Mouse (Mus musculus) kidney, embryonic 14.5 days (tissue): ENCODE results near the gene Bsx. TPM values are rescaled to one million over a fixed set of nuclear protein-coding genes. Genes with fewer than 3 reads are reported as not detected.

Experiments
- ATAC-seq: fragments of 200-750 bp; cut with Nextera tagmentation; 2 replicates; pipeline ENCODE4 v1.8.0; 2017; ENCODE audit warnings: moderate number of reproducible peaks, mild to moderate bottlenecking, moderate TSS enrichment, moderate library complexity; ENCODE audit not compliant: low FRiP score, low TSS enrichment
- H3K27ac ChIP-seq: fragments of 300-500 bp; sonication (generic); 2 replicates; pipeline ENCODE4 v1.5.1; 2014; ENCODE audit warnings: low read depth, mild to moderate bottlenecking, low read length, moderate library complexity, mixed read lengths
- H3K27me3 ChIP-seq: fragments of 300-500 bp; sonication (generic); 2 replicates; pipeline ENCODE4 v1.6.1; 2014; ENCODE audit warnings: mild to moderate bottlenecking, low read length; ENCODE audit not compliant: control insufficient read depth, insufficient read depth
- H3K36me3 ChIP-seq: fragments of 300-500 bp; sonication (generic); 2 replicates; pipeline ENCODE4 v1.6.1; 2014; ENCODE audit warnings: low read length, mixed read lengths; ENCODE audit not compliant: control insufficient read depth, insufficient read depth
- H3K4me1 ChIP-seq: fragments of 300-500 bp; sonication (generic); 2 replicates; pipeline ENCODE4 v1.6.1; 2014; ENCODE audit warnings: low read length, mixed read lengths; ENCODE audit not compliant: control insufficient read depth, insufficient read depth
- H3K4me2 ChIP-seq: fragments of 300-500 bp; sonication (generic); replicated peaks from 2 replicates; pipeline ENCODE4 v1.6.1; 2014; ENCODE audit warnings: low read depth, mild to moderate bottlenecking, low read length
- H3K4me3 ChIP-seq: fragments of 300-500 bp; sonication (generic); 2 replicates; pipeline ENCODE4 v1.5.1; 2014; ENCODE audit warnings: mild to moderate bottlenecking, low read length
- H3K9ac ChIP-seq: fragments of 300-500 bp; sonication (generic); 2 replicates; pipeline ENCODE4 v1.6.1; 2014; ENCODE audit warnings: low read depth, mild to moderate bottlenecking, low read length, moderate library complexity
- H3K9me3 ChIP-seq: fragments of 300-500 bp; sonication (generic); 2 replicates; pipeline ENCODE4 v1.6.1; 2016; ENCODE audit warnings: low read length; ENCODE audit not compliant: control insufficient read depth
- WGBS: fragments of 180-500 bp; shearing (Covaris S2); extraction: QIAGEN DNeasy Blood & Tissue Kit; methylation state at CpG from one replicate; pipeline ENCODE4 v1.1.7; 2014; 5-methylcytosine and 5-hydroxymethylcytosine counted together
- polyA plus RNA-seq: library from polyadenylated mRNA; unstranded; fragments of >200 nt; fragmentation: Nextera tagmentation; extraction: Ambion mirVana; gene quantifications from 2 replicates; pipeline ENCODE4 v1.2.1, GENCODE M21; 2014

Bsx gene
- polyA plus RNA-seq, 1 experiment from 2014 or later: not detected

DNA sequence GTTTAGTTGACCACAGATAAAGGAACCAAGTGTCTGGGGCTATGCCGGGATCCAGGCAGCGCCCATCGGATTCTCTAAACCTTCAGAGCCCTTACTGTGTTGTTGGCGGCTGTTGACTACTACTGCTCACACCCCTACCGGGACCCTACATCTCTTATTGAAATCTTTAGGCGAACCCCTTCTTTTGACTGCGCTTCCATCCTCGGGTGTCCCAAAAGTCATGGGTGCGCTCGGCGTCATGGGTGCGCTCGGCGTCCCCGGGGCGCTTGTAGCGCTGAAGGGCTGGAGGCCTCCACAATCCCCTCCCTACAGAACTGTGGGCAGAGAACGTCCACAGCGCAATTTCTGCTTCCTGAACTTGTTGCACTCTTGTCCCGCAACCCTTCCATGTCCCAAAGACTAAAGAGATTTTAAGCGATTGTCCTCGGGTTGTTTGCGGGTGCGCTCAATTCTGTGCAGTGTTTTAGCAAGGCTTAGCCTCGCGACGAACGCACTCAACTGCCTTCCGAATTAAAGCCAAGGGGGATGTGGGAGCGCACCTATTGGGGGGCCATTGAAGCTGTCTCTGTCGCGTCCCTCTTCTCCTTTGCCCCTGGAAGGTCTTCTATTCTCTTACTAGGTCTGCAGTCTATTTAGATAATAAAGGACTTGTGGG is 4.5 kb downstream of the Bsx start:
- Histone ChIP-seq H3K4me1 (peaks cover 5% of the 10 kb centered on the region; the same call in 1 of the 2 replicates), H3K9ac (no peak overlapping the region), H3K27ac (no peak overlapping the region), H3K27me3 (peaks cover 86% of the 10 kb centered on the region), H3K9me3 (no peaks in the 10 kb centered on the region), H3K4me3 (peak overlapping the region; percentile 27), H3K36me3 (no peaks in the 10 kb centered on the region), H3K4me2 (no peak overlapping the region; the same call in 1 of the 2 replicates)
- ATAC-seq: no peak
- under 1% methylated on average over 32 of the region's 32 CpGs for WGBS

GRCm38 (mm10) chr9:40878998-40879397 is 5.1 kb downstream of the Bsx start:
- H3K9ac ChIP-seq: no peak overlapping the region
- H3K9me3 ChIP-seq: no peaks in the 10 kb centered on the region
- H3K4me3 ChIP-seq: no peak overlapping the region
- no peak overlapping the region for H3K4me2 ChIP-seq
- H3K4me1 ChIP-seq: peaks cover 5% of the 10 kb centered on the region; the same call in 1 of the 2 replicates
- ATAC-seq: no peak
- 2% methylated on average over 14 of the region's 14 CpGs for WGBS
- H3K27me3 ChIP-seq: peaks cover 81% of the 10 kb centered on the region
- no peak overlapping the region for H3K27ac ChIP-seq
- no peaks in the 10 kb centered on the region for H3K36me3 ChIP-seq

DNA sequence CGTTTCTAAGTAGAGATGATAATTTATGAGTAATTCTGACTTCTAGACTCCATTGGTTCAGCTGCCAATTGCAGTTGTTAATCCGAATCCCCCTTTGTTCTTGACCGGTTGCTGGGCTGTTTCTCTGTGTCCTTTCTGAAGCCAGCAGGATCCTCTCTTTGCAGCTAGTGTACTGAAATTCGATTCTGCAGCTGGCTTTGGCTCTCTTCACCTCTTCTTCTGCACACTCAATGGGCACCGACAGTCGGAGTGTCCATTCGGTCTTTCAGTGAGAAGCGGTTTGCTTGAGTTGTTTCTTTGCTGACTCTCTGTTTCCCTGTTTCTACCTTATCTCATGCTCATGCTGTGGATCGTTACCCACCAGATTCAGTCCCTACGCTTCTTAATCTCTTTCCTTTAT is 11.7 kb downstream of the Bsx start:
- Histone ChIP-seq H3K4me3 (no peak overlapping the region), H3K4me1 (no peaks in the 10 kb centered on the region), H3K9ac (no peak overlapping the region), H3K27me3 (peaks cover 71% of the 10 kb centered on the region), H3K4me2 (no peak overlapping the region), H3K9me3 (no peaks in the 10 kb centered on the region), H3K27ac (no peak overlapping the region), H3K36me3 (no peaks in the 10 kb centered on the region)
- WGBS: 31% methylated on average over 10 of the region's 10 CpGs
- ATAC-seq: no peak

DNA sequence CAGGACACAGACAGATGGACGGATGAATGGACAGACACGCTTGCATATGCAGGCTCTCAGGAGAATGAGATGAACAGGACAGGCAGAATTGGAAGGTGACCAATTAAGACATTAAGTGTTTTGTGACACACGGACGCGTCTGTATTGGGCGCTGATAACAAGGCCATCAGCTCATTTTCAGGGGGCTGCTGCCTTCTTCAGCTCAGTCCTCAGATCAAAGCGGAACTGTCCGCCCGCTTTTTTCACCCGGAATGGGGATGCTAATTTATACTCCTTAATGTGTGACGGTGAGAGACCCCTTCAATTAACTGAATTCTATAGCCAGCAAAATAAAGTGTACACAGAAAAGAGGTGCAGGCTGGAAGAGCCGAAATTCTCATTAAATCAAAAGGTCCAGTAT is 15.5 kb downstream of the Bsx start:
- Histone ChIP-seq H3K36me3 (no peaks in the 10 kb centered on the region), H3K4me1 (no peaks in the 10 kb centered on the region), H3K4me2 (no peak overlapping the region), H3K9ac (no peak overlapping the region), H3K27ac (no peak overlapping the region), H3K9me3 (no peaks in the 10 kb centered on the region), H3K27me3 (peaks cover 57% of the 10 kb centered on the region), H3K4me3 (no peak overlapping the region)
- ATAC-seq: no peak
- WGBS: 12% methylated on average over 12 of the region's 12 CpGs

DNA sequence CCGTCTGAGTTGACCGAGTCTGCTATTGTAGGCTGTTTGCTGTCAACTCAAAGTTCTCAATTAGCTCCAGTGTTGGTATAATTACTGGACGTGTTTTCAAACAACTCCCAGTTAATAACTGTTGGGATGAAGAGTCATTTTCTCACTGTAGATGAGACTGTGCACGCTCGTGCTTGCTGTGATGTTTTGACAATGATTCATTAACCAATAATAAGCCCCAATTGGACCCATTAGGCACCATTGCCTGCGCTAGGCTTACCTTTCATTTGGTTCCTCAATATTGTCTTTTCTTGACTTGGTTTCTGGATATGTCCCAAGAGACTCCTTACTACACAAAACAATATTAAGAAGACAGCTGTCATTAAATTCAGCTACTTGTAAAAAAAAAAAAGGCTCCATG is 18.5 kb downstream of the Bsx start:
- Histone ChIP-seq H3K4me1 (no peaks in the 10 kb centered on the region), H3K9ac (no peak overlapping the region), H3K9me3 (no peaks in the 10 kb centered on the region), H3K4me2 (no peak overlapping the region), H3K27me3 (peaks cover 32% of the 10 kb centered on the region), H3K4me3 (no peak overlapping the region), H3K36me3 (no peaks in the 10 kb centered on the region), H3K27ac (no peak overlapping the region)
- no peak for ATAC-seq
- 64% methylated on average over 6 of the region's 6 CpGs for WGBS

- no peak for ATAC-seq
- Histone ChIP-seq H3K4me3 (no peak overlapping the region), H3K4me1 (no peaks in the 10 kb centered on the region), H3K9me3 (no peaks in the 10 kb centered on the region), H3K36me3 (no peaks in the 10 kb centered on the region), H3K27me3 (no peaks in the 10 kb centered on the region), H3K9ac (no peak overlapping the region), H3K27ac (no peak overlapping the region), H3K4me2 (no peak overlapping the region)
- WGBS: 8% methylated on average over 8 of the region's 8 CpGs
Observed at GRCm38 (mm10) chr9:40907413-40907812, 33.5 kb downstream of the Bsx start.

DNA sequence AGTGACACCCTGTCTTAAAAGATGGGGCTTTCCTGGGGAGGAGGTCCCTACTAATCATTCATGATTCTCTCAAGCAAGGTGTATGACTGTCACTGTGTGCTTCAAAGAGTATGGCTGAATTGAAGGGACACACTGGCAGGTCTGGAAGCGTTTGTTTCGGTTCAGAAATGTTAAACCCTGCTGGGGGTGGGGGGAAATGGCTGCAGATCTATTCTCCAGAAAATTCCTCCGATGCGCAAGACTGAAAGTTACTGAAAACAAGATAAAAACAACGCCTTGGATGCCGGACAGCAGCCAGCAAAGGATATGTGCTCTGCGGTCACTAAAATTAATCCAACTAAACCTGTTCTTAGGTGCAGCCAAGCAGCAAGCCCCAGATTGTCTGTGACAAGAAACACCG is 34.5 kb downstream of the Bsx start:
- Histone ChIP-seq H3K4me2 (no peak overlapping the region), H3K27ac (no peak overlapping the region), H3K27me3 (no peaks in the 10 kb centered on the region), H3K4me3 (no peak overlapping the region), H3K36me3 (no peaks in the 10 kb centered on the region), H3K4me1 (no peaks in the 10 kb centered on the region), H3K9me3 (no peaks in the 10 kb centered on the region), H3K9ac (no peak overlapping the region)
- ATAC-seq: no peak
- WGBS: 61% methylated on average over 8 of the region's 8 CpGs

DNA sequence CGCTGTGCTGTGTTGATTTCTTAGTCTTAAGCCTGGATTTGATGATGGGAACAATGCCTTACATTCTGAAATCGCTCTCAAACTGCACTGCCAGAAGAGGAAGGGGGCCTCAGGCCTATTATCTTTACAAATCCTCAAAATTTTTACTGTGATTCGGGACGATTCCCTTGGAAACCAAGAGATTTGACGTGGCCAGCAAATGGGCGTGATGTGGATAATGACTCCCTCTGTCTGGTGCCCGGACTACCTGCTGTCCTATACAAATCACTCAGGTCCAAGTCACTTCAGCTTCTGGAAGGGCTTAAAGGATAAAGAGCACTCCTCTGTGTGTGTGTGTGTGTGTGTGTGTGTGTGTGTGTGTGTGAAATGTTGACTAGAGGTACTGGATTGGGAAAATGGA is 35.0 kb downstream of the Bsx start:
- Histone ChIP-seq H3K4me1 (no peaks in the 10 kb centered on the region), H3K4me3 (no peak overlapping the region), H3K27ac (no peak overlapping the region), H3K4me2 (no peak overlapping the region), H3K9me3 (no peaks in the 10 kb centered on the region), H3K27me3 (no peaks in the 10 kb centered on the region), H3K36me3 (no peaks in the 10 kb centered on the region), H3K9ac (no peak overlapping the region)
- WGBS: 79% methylated on average over 7 of the region's 7 CpGs
- no peak for ATAC-seq

DNA sequence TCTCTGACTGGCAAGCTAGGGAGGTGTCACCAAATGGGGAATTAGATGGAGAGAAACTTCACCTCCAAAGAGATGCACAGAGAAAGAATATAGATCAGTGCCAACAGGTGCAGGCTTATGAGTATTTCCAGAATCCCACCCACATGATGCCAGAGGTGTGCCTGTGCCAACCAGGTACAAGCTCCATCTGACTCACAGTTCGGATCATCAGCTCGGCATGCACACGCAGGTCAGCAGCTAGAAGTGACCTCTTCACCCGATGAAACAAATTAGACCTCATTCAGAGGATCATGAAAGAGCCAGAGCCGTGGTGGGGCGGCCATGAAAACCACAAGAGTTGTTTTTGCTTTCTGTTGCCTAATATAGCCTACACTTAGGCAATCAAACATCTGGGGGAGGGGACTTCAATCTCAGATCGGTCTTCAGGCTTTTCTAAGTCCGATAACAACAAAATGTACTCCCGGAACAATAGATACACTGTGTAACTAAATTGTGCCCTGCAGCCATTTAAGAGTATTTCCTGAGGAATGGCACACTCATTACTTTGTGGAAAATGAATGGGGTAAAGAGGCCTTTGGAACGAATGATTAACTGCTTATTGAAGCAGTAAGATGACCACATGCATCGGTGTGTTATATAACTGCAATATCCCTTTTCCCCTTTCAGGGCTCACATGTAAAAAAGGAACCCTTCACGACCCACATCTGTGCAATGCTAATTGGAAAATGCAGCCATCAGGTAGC is 44.1 kb downstream of the Bsx start:
- H3K4me1 ChIP-seq: no peaks in the 10 kb centered on the region
- no peaks in the 10 kb centered on the region for H3K36me3 ChIP-seq
- H3K9me3 ChIP-seq: no peaks in the 10 kb centered on the region
- H3K4me3 ChIP-seq: no peak overlapping the region
- H3K27me3 ChIP-seq: no peaks in the 10 kb centered on the region
- H3K4me2 ChIP-seq: no peak overlapping the region
- H3K9ac ChIP-seq: no peak overlapping the region
- WGBS: 38% methylated on average over 12 of the region's 12 CpGs
- no peak overlapping the region for H3K27ac ChIP-seq
- ATAC-seq: peak; percentile 57; the same call in 1 of the 2 replicates
